Mouse (Mus musculus) lung, postnatal 0 days (tissue): ENCODE measurements around the gene Nfu1. TPM values are rescaled to one million over a fixed set of nuclear protein-coding genes. Genes with fewer than 3 reads are reported as not detected.

Source experiments
- ATAC-seq: fragments of 200-750 bp; cut with Nextera tagmentation; 2 replicates; pipeline ENCODE4 v1.8.0; 2017; ENCODE audit warnings: moderate library complexity
- DNase-seq: peaks from one replicate; pipeline ENCODE4 v3.0.0-alpha.2; 2016; ENCODE audit warnings: low spot score
- H3K27ac ChIP-seq: fragments of 300-500 bp; sonication (generic); 2 replicates; pipeline ENCODE4 v1.5.1; 2014; ENCODE audit warnings: antibody characterized with exemption, mild to moderate bottlenecking, low read length, mixed read lengths
- H3K27me3 ChIP-seq: fragments of 300-500 bp; sonication (generic); replicated peaks from 2 replicates; pipeline ENCODE4 v1.6.1; 2014; ENCODE audit warnings: low read length, mixed read lengths; ENCODE audit not compliant: insufficient read depth
- H3K36me3 ChIP-seq: fragments of 300-500 bp; sonication (generic); 2 replicates; pipeline ENCODE4 v1.6.1; 2014; ENCODE audit warnings: low read length, mixed read lengths; ENCODE audit not compliant: insufficient read depth
- H3K4me1 ChIP-seq: fragments of 300-500 bp; sonication (generic); 2 replicates; pipeline ENCODE4 v1.6.1; 2014; ENCODE audit warnings: antibody characterized with exemption, low read depth, low read length, mixed read lengths; ENCODE audit not compliant: insufficient read depth
- H3K4me2 ChIP-seq: fragments of 300-500 bp; sonication (generic); replicated peaks from 2 replicates; pipeline ENCODE4 v1.6.1; 2014; ENCODE audit warnings: low read depth, mild to moderate bottlenecking, low read length, moderate library complexity, mixed read lengths
- H3K4me3 ChIP-seq: fragments of 300-500 bp; sonication (generic); 2 replicates; pipeline ENCODE4 v1.5.1; 2014; ENCODE audit warnings: low read depth, low read length
- H3K9ac ChIP-seq: fragments of 300-500 bp; sonication (generic); replicated peaks from 2 replicates; pipeline ENCODE4 v1.6.1; 2014; ENCODE audit warnings: low read depth, mild to moderate bottlenecking
- H3K9me3 ChIP-seq: fragments of 300-500 bp; sonication (generic); 2 replicates; pipeline ENCODE4 v1.6.1; 2016; ENCODE audit warnings: low read length, mixed read lengths
- CTCF ChIP-seq: IDR thresholded peaks from 2 replicates; pipeline ENCODE4 v1.5.1; 2016; ENCODE audit warnings: antibody characterized with exemption, mild to moderate bottlenecking
- EP300 ChIP-seq: IDR thresholded peaks from 2 replicates; pipeline ENCODE4 v1.6.1; 2016; ENCODE audit warnings: antibody characterized with exemption, mild to moderate bottlenecking, control low read depth
- WGBS: fragments of 180-500 bp; shearing (Covaris S2); extraction: QIAGEN DNeasy Blood & Tissue Kit; methylation state at CpG from one replicate; pipeline ENCODE4 v1.1.7; 2014; 5-methylcytosine and 5-hydroxymethylcytosine counted together
- polyA plus RNA-seq: library from polyadenylated mRNA; unstranded; fragments of >200 nt; fragmentation: Nextera tagmentation; extraction: Ambion mirVana; gene quantifications from 2 replicates; pipeline ENCODE4 v1.2.1, GENCODE M21; 2015

Nfu1 gene
- polyA plus RNA-seq, 1 experiment from 2014 or later, result 72.9 TPM

GRCm38 (mm10) chr6:87051886-87052425 lies 42.9 kb downstream of the Nfu1 start:
- Histone ChIP-seq H3K9ac (no peak overlapping the region), H3K27me3 (no peaks in the 10 kb centered on the region), H3K27ac (no peak overlapping the region), H3K4me1 (no peaks in the 10 kb centered on the region), H3K4me2 (no peak overlapping the region), H3K4me3 (no peak overlapping the region), H3K36me3 (peaks cover 21% of the 10 kb centered on the region; the same call in 1 of the 2 replicates), H3K9me3 (no peaks in the 10 kb centered on the region)
- no peak for TF ChIP-seq EP300
- no peak for TF ChIP-seq CTCF
- no peak for ATAC-seq
- WGBS, result 88% methylated on average over 10 of the region's 10 CpGs
- DNase-seq, result no peak

GRCm38 (mm10) chr6:87054193-87054592 lies 45.2 kb downstream of the Nfu1 start:
- Histone ChIP-seq H3K4me1 (no peaks in the 10 kb centered on the region), H3K9ac (no peak overlapping the region), H3K36me3 (peaks cover 40% of the 10 kb centered on the region; the same call in 1 of the 2 replicates), H3K4me2 (no peak overlapping the region), H3K4me3 (no peak overlapping the region), H3K27ac (no peak overlapping the region), H3K27me3 (no peaks in the 10 kb centered on the region), H3K9me3 (no peaks in the 10 kb centered on the region)
- 95% methylated on average over 8 of the region's 8 CpGs for WGBS
- no peak for DNase-seq
- TF ChIP-seq CTCF, result no peak
- no peak for TF ChIP-seq EP300
- no peak for ATAC-seq

GRCm38 (mm10) chr6:87059754-87060153 lies 50.7 kb downstream of the Nfu1 start:
- no peak overlapping the region for H3K9ac ChIP-seq
- 90% methylated on average over 1 of the region's 1 CpGs for WGBS
- TF ChIP-seq EP300, result no peak
- TF ChIP-seq CTCF, result peak; percentile 47
- ATAC-seq, result no peak
- no peaks in the 10 kb centered on the region for H3K9me3 ChIP-seq
- no peak for DNase-seq
- H3K27me3 ChIP-seq, result no peaks in the 10 kb centered on the region
- no peak overlapping the region for H3K4me3 ChIP-seq
- H3K4me1 ChIP-seq, result no peaks in the 10 kb centered on the region
- H3K4me2 ChIP-seq, result no peak overlapping the region
- peaks cover 43% of the 10 kb centered on the region; the same call in 1 of the 2 replicates for H3K36me3 ChIP-seq
- no peak overlapping the region for H3K27ac ChIP-seq

- Histone ChIP-seq H3K27ac (no peak overlapping the region), H3K4me1 (no peaks in the 10 kb centered on the region), H3K4me3 (no peak overlapping the region), H3K9me3 (no peaks in the 10 kb centered on the region), H3K9ac (no peak overlapping the region), H3K27me3 (no peaks in the 10 kb centered on the region), H3K36me3 (peaks cover 40% of the 10 kb centered on the region; the same call in 1 of the 2 replicates), H3K4me2 (no peak overlapping the region)
- DNase-seq (no peak), ATAC-seq (no peak)
- WGBS, result 92% methylated on average over 4 of the region's 4 CpGs
- TF ChIP-seq EP300, result no peak
- TF ChIP-seq CTCF, result no peak
Observed at GRCm38 (mm10) chr6:87063586-87063985, 54.5 kb downstream of the Nfu1 start.

GRCm38 (mm10) chr6:87068209-87068608 lies 59.2 kb downstream of the Nfu1 start:
- no peak overlapping the region for H3K9ac ChIP-seq
- DNase-seq (peak; percentile 11), ATAC-seq (no peak)
- H3K4me2 ChIP-seq, result no peak overlapping the region
- WGBS, result 82% methylated on average over 2 of the region's 2 CpGs
- TF ChIP-seq CTCF, result no peak
- no peak for TF ChIP-seq EP300
- H3K27me3 ChIP-seq, result no peaks in the 10 kb centered on the region
- no peaks in the 10 kb centered on the region for H3K9me3 ChIP-seq
- H3K27ac ChIP-seq, result 0 out of 2 replicates have a peak overlapping the region, but pooled peaks have one; percentile 73
- no peak overlapping the region for H3K4me3 ChIP-seq
- peaks cover 29% of the 10 kb centered on the region; the same call in 1 of the 2 replicates for H3K36me3 ChIP-seq
- H3K4me1 ChIP-seq, result no peaks in the 10 kb centered on the region

- H3K9me3 ChIP-seq, result no peaks in the 10 kb centered on the region
- H3K4me1 ChIP-seq, result no peaks in the 10 kb centered on the region
- ATAC-seq (peak; percentile 95), DNase-seq (peak; percentile 86)
- peaks cover 25% of the 10 kb centered on the region; the same call in 1 of the 2 replicates for H3K36me3 ChIP-seq
- H3K4me3 ChIP-seq, result no peak overlapping the region
- TF ChIP-seq EP300 (peak; percentile 96), CTCF (no peak)
- H3K27ac ChIP-seq, result peak overlapping the region; percentile 73
- H3K4me2 ChIP-seq, result no peak overlapping the region
- 14% methylated on average over 7 of the region's 7 CpGs for WGBS
- no peak overlapping the region for H3K9ac ChIP-seq
- no peaks in the 10 kb centered on the region for H3K27me3 ChIP-seq
Observed at GRCm38 (mm10) chr6:87069195-87069900, 60.3 kb downstream of the Nfu1 start.
